Mouse (Mus musculus): ENCODE data around the gene Dmc1.

DNA sequence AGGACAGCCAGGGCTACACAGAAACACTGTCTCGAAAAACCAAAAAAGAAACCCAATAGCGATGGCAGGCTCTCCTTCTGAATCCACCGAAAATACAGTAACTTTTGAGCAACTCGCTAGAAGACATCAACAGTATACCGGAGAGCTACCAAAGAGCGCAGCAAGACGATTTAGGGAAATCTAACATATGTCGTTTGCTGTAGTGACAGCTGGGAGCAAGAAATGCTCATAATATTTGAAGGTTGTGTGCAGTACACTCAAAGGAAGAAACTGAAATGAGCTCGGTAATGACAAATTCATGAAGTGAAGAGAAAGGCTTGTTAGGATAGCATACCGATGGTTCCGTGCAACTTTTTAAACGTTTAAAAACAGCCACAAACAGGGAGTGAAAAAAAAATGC is 1.3 kb upstream of the Dmc1 start:
- TF ChIP-seq CTCF (IDR thresholded peaks at IDR 0.05; ENCODE audit: borderline replicate concordance, insufficient read depth, low read depth, low read length) (no peak), POLR2A (IDR thresholded peaks at IDR 0.05; ENCODE audit: borderline replicate concordance, insufficient read depth, low read length) (no peak)

Measured in cerebellum, adult 2 months (tissue).